Mouse (Mus musculus) spleen, adult 2 months (tissue): ENCODE data around the gene Igf2bp2.

ENCODE experiments used
- CTCF ChIP-seq: fragments of 200-500 bp; IDR thresholded peaks from 2 replicates; pipeline ENCODE4 v1.5.1; 2011; ENCODE audit warnings: mild to moderate bottlenecking, inconsistent platforms; ENCODE audit not compliant: insufficient read depth, insufficient read length, insufficient replicate concordance; ENCODE audit errors: extremely low read depth
- POLR2A ChIP-seq: fragments of 200-500 bp; IDR thresholded peaks from 2 replicates; pipeline ENCODE4 v1.6.1; 2011; ENCODE audit warnings: low read depth, low read length, inconsistent platforms

DNA sequence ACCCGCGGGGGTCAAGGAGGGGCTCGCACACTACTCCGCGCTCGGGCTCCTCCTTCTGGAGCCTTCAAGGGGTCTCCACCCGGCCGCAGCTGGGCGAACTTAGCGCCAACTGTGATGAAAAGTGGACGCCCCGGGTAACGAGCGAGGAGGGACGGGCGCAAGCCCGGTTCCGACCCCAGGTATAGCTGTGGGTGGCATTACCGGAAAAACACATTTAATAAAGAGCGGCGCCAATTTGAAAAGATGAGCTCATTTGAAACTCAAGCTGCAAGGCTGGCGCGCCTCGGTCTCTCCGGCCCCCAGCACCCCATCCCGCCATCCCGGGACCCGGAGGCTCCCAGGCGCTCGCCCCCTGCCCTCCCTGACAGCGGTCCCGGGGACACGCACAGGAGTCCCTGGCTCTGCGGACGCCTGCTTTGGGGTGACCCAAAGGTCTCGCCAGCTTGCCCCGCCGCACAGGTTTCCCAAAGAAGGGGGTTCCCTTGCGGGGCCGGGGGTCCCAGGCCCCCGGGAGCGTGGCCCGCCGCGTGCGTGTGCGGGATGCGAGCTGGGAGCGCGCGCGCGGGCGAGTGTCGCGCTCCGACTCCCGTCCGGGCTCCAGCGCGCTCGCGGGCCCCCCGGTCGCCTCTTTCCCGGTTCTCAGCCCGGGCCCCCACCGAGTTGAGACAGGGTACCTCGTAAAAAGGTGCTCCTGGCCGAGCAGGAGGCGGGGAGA, 1.6 kb downstream of the Igf2bp2 start:
- no peak for TF ChIP-seq POLR2A
- no peak for TF ChIP-seq CTCF
